Mouse (Mus musculus): Measurements from ENCODE around the gene Gm10282.

DNA sequence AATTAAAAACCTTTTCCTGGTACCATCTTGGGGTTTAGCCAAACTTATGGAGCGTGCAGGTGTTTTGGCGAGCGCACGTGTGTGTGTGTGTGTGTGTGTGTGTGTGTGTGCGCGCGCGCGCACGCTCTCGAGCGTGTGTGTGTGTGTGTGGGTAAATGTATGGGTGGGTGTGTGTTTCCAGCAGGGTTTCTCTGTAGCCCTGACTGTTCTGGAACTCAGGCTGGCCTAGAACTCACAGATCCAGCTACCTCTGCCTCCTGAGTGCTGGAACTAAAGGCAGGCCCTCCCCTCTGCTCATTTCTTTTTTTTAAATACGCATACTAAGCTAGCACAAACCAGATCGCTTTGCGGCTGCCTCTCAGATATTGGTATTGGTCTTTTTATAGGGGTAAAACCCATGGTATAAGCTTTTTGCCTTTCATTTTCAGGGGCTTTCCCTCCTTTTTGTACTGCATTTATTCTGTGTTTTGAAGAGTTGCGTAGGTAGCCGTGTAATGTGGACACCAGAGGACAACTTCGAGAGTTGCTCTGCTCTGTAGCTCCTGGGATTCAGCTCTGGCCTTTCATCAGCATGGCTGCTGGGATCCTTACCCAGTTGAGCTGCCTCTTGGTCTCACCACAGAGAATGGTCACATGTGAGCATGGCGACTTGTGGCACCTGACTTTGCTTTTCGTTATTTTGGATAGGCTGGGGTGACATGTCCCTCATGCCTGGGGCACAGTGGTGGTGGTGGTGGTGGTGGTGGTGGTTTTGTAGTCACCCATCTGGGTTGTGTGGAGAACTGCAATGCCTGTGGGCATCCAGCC, 16.8 kb upstream of the Gm10282 start:
- TF ChIP-seq CTCF (conservative IDR thresholded peaks at IDR 0.05; ENCODE audit: low read length) (no peak), NANOG (IDR thresholded peaks at IDR 0.05; ENCODE audit: borderline replicate concordance, low read length) (no peak), POU5F1 (IDR thresholded peaks at IDR 0.05; ENCODE audit: borderline replicate concordance, low read length) (no peak)

All from E14TG2a.4 (cell line).